Mouse (Mus musculus): Measurements from ENCODE around the gene Cdk17. TPM values are rescaled to one million over a fixed set of nuclear protein-coding genes. Genes with fewer than 3 reads are reported as not detected.

Gene Cdk17
- polyA plus RNA-seq, 1 experiment from 2014 or later: 42.3 TPM

- H3K4me1 ChIP-seq (replicated peaks): 0 out of 2 replicates have a peak, but pooled peaks cover 5% of the 10 kb centered on the region
- no peak overlapping the region for H3K27ac ChIP-seq (replicated peaks)
- WGBS: 92% methylated on average over 3 of the region's 3 CpGs
- H3K9me3 ChIP-seq: no peaks in the 10 kb centered on the region
- H3K36me3 ChIP-seq: no peaks in the 10 kb centered on the region
- no peak for ATAC-seq (ENCODE audit: low read depth)
- no peaks in the 10 kb centered on the region for H3K27me3 ChIP-seq
- H3K9ac ChIP-seq: no peak overlapping the region
- H3K4me2 ChIP-seq: no peak overlapping the region
- no peak overlapping the region for H3K4me3 ChIP-seq
Measured at GRCm38 (mm10) chr10:93126025-93126424, 34.6 kb upstream of the Cdk17 start.

GRCm38 (mm10) chr10:93128566-93128965 lies 32.1 kb upstream of the Cdk17 start:
- H3K36me3 ChIP-seq: no peaks in the 10 kb centered on the region
- 86% methylated on average over 2 of the region's 2 CpGs for WGBS
- no peak for ATAC-seq (ENCODE audit: low read depth)
- no peak overlapping the region for H3K4me3 ChIP-seq
- H3K4me2 ChIP-seq: no peak overlapping the region
- no peak overlapping the region for H3K27ac ChIP-seq (replicated peaks)
- H3K27me3 ChIP-seq: no peaks in the 10 kb centered on the region
- H3K9me3 ChIP-seq: no peaks in the 10 kb centered on the region
- no peaks in the 10 kb centered on the region for H3K4me1 ChIP-seq (replicated peaks)
- no peak overlapping the region for H3K9ac ChIP-seq

GRCm38 (mm10) chr10:93129345-93129744 lies 31.3 kb upstream of the Cdk17 start:
- H3K4me1 ChIP-seq (replicated peaks): no peaks in the 10 kb centered on the region
- no peak overlapping the region for H3K4me3 ChIP-seq
- no peaks in the 10 kb centered on the region for H3K36me3 ChIP-seq
- no peaks in the 10 kb centered on the region for H3K27me3 ChIP-seq
- no peak overlapping the region for H3K9ac ChIP-seq
- 95% methylated on average over 1 of the region's 1 CpGs for WGBS
- no peaks in the 10 kb centered on the region for H3K9me3 ChIP-seq
- no peak overlapping the region for H3K4me2 ChIP-seq
- ATAC-seq (ENCODE audit: low read depth): no peak
- H3K27ac ChIP-seq (replicated peaks): no peak overlapping the region

- Histone ChIP-seq H3K4me3 (no peak overlapping the region), H3K27me3 (no peaks in the 10 kb centered on the region), H3K4me1 (replicated peaks) (no peaks in the 10 kb centered on the region), H3K4me2 (no peak overlapping the region), H3K36me3 (no peaks in the 10 kb centered on the region), H3K9ac (no peak overlapping the region), H3K9me3 (no peaks in the 10 kb centered on the region), H3K27ac (replicated peaks) (no peak overlapping the region)
- no peak for ATAC-seq (ENCODE audit: low read depth)
- WGBS: 72% methylated on average over 9 of the region's 9 CpGs
Measured at GRCm38 (mm10) chr10:93129904-93130455, 30.7 kb upstream of the Cdk17 start.

- H3K27ac ChIP-seq (replicated peaks): no peak overlapping the region
- no peak overlapping the region for H3K4me3 ChIP-seq
- no peak for ATAC-seq (ENCODE audit: low read depth)
- no peak overlapping the region for H3K4me2 ChIP-seq
- no peaks in the 10 kb centered on the region for H3K4me1 ChIP-seq (replicated peaks)
- H3K9ac ChIP-seq: no peak overlapping the region
- 85% methylated on average over 10 of the region's 10 CpGs for WGBS
- H3K27me3 ChIP-seq: no peaks in the 10 kb centered on the region
- H3K9me3 ChIP-seq: no peaks in the 10 kb centered on the region
- H3K36me3 ChIP-seq: no peaks in the 10 kb centered on the region
Measured at GRCm38 (mm10) chr10:93130456-93130940, 30.2 kb upstream of the Cdk17 start.

GRCm38 (mm10) chr10:93131865-93132566 lies 28.7 kb upstream of the Cdk17 start:
- ATAC-seq (ENCODE audit: low read depth): no peak
- Histone ChIP-seq H3K36me3 (no peaks in the 10 kb centered on the region), H3K4me3 (no peak overlapping the region), H3K9me3 (no peaks in the 10 kb centered on the region), H3K4me2 (no peak overlapping the region), H3K27ac (replicated peaks) (no peak overlapping the region), H3K9ac (no peak overlapping the region), H3K4me1 (replicated peaks) (no peaks in the 10 kb centered on the region), H3K27me3 (no peaks in the 10 kb centered on the region)
- WGBS: 92% methylated on average over 9 of the region's 9 CpGs

- H3K4me2 ChIP-seq: no peak overlapping the region
- H3K4me1 ChIP-seq (replicated peaks): peaks cover 5% of the 10 kb centered on the region; the same call in 1 of the 2 replicates
- no peaks in the 10 kb centered on the region for H3K36me3 ChIP-seq
- WGBS: 86% methylated on average over 3 of the region's 3 CpGs
- no peak for ATAC-seq (ENCODE audit: low read depth)
- no peaks in the 10 kb centered on the region for H3K9me3 ChIP-seq
- H3K9ac ChIP-seq: no peak overlapping the region
- H3K27ac ChIP-seq (replicated peaks): no peak overlapping the region
- no peak overlapping the region for H3K4me3 ChIP-seq
- no peaks in the 10 kb centered on the region for H3K27me3 ChIP-seq
Measured at GRCm38 (mm10) chr10:93138730-93139129, 21.9 kb upstream of the Cdk17 start.

- WGBS: 57% methylated on average over 4 of the region's 4 CpGs
Measured at GRCm38 (mm10) chr10:93140778-93141177, 19.9 kb upstream of the Cdk17 start.

GRCm38 (mm10) chr10:93142600-93143284 lies 17.9 kb upstream of the Cdk17 start:
- Histone ChIP-seq H3K36me3 (no peaks in the 10 kb centered on the region), H3K4me3 (no peak overlapping the region), H3K27ac (replicated peaks) (no peak overlapping the region), H3K9ac (no peak overlapping the region), H3K27me3 (no peaks in the 10 kb centered on the region), H3K4me1 (replicated peaks) (peaks cover 5% of the 10 kb centered on the region; the same call in 1 of the 2 replicates), H3K9me3 (no peaks in the 10 kb centered on the region), H3K4me2 (no peak overlapping the region)
- ATAC-seq (ENCODE audit: low read depth): no peak
- WGBS: 42% methylated on average over 8 of the region's 8 CpGs

More at GRCm38 (mm10) chr10:93140778-93141177, 19.9 kb upstream of the Cdk17 start:
- Histone ChIP-seq H3K4me1 (replicated peaks) (peaks cover 5% of the 10 kb centered on the region; the same call in 1 of the 2 replicates), H3K9me3 (no peaks in the 10 kb centered on the region), H3K9ac (no peak overlapping the region), H3K4me2 (no peak overlapping the region), H3K27ac (replicated peaks) (no peak overlapping the region), H3K27me3 (no peaks in the 10 kb centered on the region), H3K36me3 (no peaks in the 10 kb centered on the region), H3K4me3 (no peak overlapping the region)
- no peak for ATAC-seq (ENCODE audit: low read depth)

GRCm38 (mm10) chr10:93143285-93143985 lies 17.2 kb upstream of the Cdk17 start:
- H3K27ac ChIP-seq (replicated peaks): no peak overlapping the region
- no peaks in the 10 kb centered on the region for H3K9me3 ChIP-seq
- no peak overlapping the region for H3K9ac ChIP-seq
- no peak overlapping the region for H3K4me3 ChIP-seq
- H3K4me2 ChIP-seq: peak overlapping the region; percentile 7; the same call in 1 of the 2 replicates
- ATAC-seq (ENCODE audit: low read depth): no peak
- 57% methylated on average over 18 of the region's 18 CpGs for WGBS
- H3K4me1 ChIP-seq (replicated peaks): peaks cover 5% of the 10 kb centered on the region; the same call in 1 of the 2 replicates
- no peaks in the 10 kb centered on the region for H3K36me3 ChIP-seq
- no peaks in the 10 kb centered on the region for H3K27me3 ChIP-seq

GRCm38 (mm10) chr10:93143986-93144314 lies 16.7 kb upstream of the Cdk17 start:
- no peak for ATAC-seq (ENCODE audit: low read depth)
- Histone ChIP-seq H3K9me3 (no peaks in the 10 kb centered on the region), H3K4me1 (replicated peaks) (peaks cover 5% of the 10 kb centered on the region; the same call in 1 of the 2 replicates), H3K27ac (replicated peaks) (no peak overlapping the region), H3K4me3 (no peak overlapping the region), H3K9ac (no peak overlapping the region), H3K4me2 (no peak overlapping the region), H3K36me3 (no peaks in the 10 kb centered on the region), H3K27me3 (no peaks in the 10 kb centered on the region)
- 72% methylated on average over 6 of the region's 6 CpGs for WGBS

- no peak for ATAC-seq (ENCODE audit: low read depth)
- no peaks in the 10 kb centered on the region for H3K27me3 ChIP-seq
- WGBS: 91% methylated on average over 1 of the region's 1 CpGs
- no peaks in the 10 kb centered on the region for H3K9me3 ChIP-seq
- H3K9ac ChIP-seq: no peak overlapping the region
- H3K4me3 ChIP-seq: no peak overlapping the region
- no peak overlapping the region for H3K4me2 ChIP-seq
- H3K27ac ChIP-seq (replicated peaks): no peak overlapping the region
- peaks cover 5% of the 10 kb centered on the region; the same call in 1 of the 2 replicates for H3K4me1 ChIP-seq (replicated peaks)
- H3K36me3 ChIP-seq: no peaks in the 10 kb centered on the region
Measured at GRCm38 (mm10) chr10:93144579-93144978, 16.1 kb upstream of the Cdk17 start.

Measured in neural tube, embryonic 13.5 days (tissue).